Mouse (Mus musculus) neutrophil, adult 5-6 weeks (primary cell): ENCODE measurements around the gene Dhdds. TPM values are rescaled to one million over a fixed set of nuclear protein-coding genes. Genes with fewer than 3 reads are reported as not detected.

Experiments used
- total RNA-seq: library from RNA; stranded (forward); fragments of 200-1000 nt; gene quantifications from 2 replicates; pipeline ENCODE4 v1.2.3, GENCODE M21; 2017

Gene Dhdds
- total RNA-seq, 1 experiment from 2014 or later: 15.6 TPM

Other genes with a start within 250 kb of the Dhdds start
- gene Arid1a, start 244.1 kb downstream of the Dhdds start, total RNA-seq: 97.9 and 100 TPM in 2 replicates
- gene Rps6ka1, start 113.1 kb downstream of the Dhdds start, total RNA-seq: 67.3 and 80.3 TPM in 2 replicates
- gene Hmgn2, start 32.3 kb downstream of the Dhdds start, total RNA-seq: 290 and 299 TPM in 2 replicates
- 13.6 and 16.1 TPM in 2 replicates for gene Lin28a, start 17.9 kb upstream of the Dhdds start, total RNA-seq
- 0.58 TPM in 1 of 2 replicates, not detected in the other for gene Zfp683, start 52.9 kb upstream of the Dhdds start, total RNA-seq
- 4.2 and 7.4 TPM in 2 replicates for gene Crybg2, start 59.9 kb upstream of the Dhdds start, total RNA-seq
- 2,308 and 2,325 TPM in 2 replicates for gene Cd52, start 94.2 kb upstream of the Dhdds start, total RNA-seq
- 15.0 and 22.1 TPM in 2 replicates for gene Ubxn11, start 101.7 kb upstream of the Dhdds start, total RNA-seq
- 471 and 477 TPM in 2 replicates for gene Sh3bgrl3, start 127.9 kb upstream of the Dhdds start, total RNA-seq
- 26.5 and 38.3 TPM in 2 replicates for gene Cep85, start 186.2 kb upstream of the Dhdds start, total RNA-seq
- gene Gm7534, start 202.1 kb upstream of the Dhdds start, total RNA-seq: not detected in 2 replicates
- not detected in 2 replicates for gene Catsper4, start 226.5 kb upstream of the Dhdds start, total RNA-seq
- gene Cnksr1, start 237.5 kb upstream of the Dhdds start, total RNA-seq: 0.58 and 0.98 TPM in 2 replicates
- 0.47 TPM in 1 of 2 replicates, not detected in the other for gene E130218I03Rik, start 242.7 kb upstream of the Dhdds start, total RNA-seq
- 3.6 and 5.7 TPM in 2 replicates for gene Zfp593, start 244.7 kb upstream of the Dhdds start, total RNA-seq
- not detected in 2 replicates for gene Gm30191, start 246.0 kb upstream of the Dhdds start, total RNA-seq